Mouse (Mus musculus) G1E (cell line): ENCODE measurements around the gene Gm10337.

Source experiments
- CTCF ChIP-seq: IDR thresholded peaks from 2 replicates; pipeline ENCODE4 v1.5.1; 2012; ENCODE audit warnings: low read depth, low read length, inconsistent platforms, mixed read lengths
- GATA1 ChIP-seq: IDR thresholded peaks from 2 replicates; pipeline ENCODE4 v1.6.1; 2012; ENCODE audit warnings: borderline replicate concordance, low read length, inconsistent platforms, mixed read lengths
- GATA2 ChIP-seq: IDR thresholded peaks from 2 replicates; pipeline ENCODE4 v1.6.1; 2012; ENCODE audit warnings: low read depth, low read length, inconsistent platforms, borderline replicate concordance
- POLR2AphosphoS5 ChIP-seq: IDR thresholded peaks from 2 replicates; pipeline ENCODE4 v1.6.1; 2012; ENCODE audit warnings: low read depth, low read length, inconsistent platforms; ENCODE audit not compliant: insufficient replicate concordance
- TAL1 ChIP-seq: conservative IDR thresholded peaks from 2 replicates; pipeline ENCODE4 v1.6.1; 2012; ENCODE audit warnings: low read depth, low read length, inconsistent platforms, mixed read lengths

GRCm38 (mm10) chr15:102511285-102511833, 7.8 kb downstream of the Gm10337 start:
- no peak for TF ChIP-seq CTCF
- no peak for TF ChIP-seq GATA2
- no peak for TF ChIP-seq TAL1
- TF ChIP-seq GATA1: no peak
- TF ChIP-seq POLR2AphosphoS5: no peak
